Mouse (Mus musculus): ENCODE data around the gene Uck2. TPM values are rescaled to one million over a fixed set of nuclear protein-coding genes. Genes with fewer than 3 reads are reported as not detected.

Uck2 gene
- polyA plus RNA-seq, 2 experiments: 45.7 to 69.3 TPM

DNA sequence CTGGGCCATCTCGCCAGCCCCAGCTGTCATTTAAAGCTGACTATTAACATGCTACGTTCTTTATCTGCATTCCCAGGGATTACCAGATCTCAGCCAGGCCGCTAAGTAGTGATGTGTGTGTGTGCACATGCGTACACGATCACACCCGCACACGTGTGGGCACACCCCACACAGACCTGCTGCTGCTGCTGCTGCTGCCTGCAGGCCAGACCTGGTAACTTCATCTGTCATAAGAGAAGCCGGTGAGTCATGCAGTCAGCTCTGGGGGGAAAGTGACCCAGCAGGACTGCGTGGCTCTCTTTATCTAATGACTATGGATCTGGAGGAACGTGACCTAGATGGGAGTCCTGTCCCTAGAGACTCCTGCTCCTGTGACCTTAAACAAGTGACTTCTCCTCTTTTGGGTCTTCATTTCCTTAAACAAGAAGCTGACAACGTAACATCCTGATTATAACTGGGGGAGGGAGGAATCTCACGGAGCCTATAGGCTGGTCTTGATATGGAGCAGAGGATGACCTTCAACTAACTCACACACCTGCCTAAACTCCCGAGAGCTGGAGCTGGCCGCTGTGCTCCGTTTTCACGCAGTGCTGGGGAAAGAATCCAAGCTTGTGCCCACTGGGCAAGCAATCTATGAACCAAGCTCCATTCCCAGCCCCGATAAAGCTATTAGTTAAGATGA, 54.0 kb downstream of the Uck2 start:
- peaks cover 59% of the 10 kb centered on the region for H3K36me3 ChIP-seq (ENCODE audit: control insufficient read depth, insufficient read depth, low read length)
- WGBS: 88% methylated on average over 17 of the region's 17 CpGs
- no peaks in the 10 kb centered on the region for H3K9me3 ChIP-seq (ENCODE audit: control insufficient read depth, low read length)
- H3K27ac ChIP-seq (replicated peaks; ENCODE audit: low read depth, low read length): no peak overlapping the region
- no peaks in the 10 kb centered on the region for H3K27me3 ChIP-seq (ENCODE audit: control insufficient read depth, insufficient read depth, low read length)
- DNase-seq (ENCODE audit: low spot score): no peak
- no peak overlapping the region for H3K4me3 ChIP-seq (replicated peaks; ENCODE audit: low read length)
- ATAC-seq (ENCODE audit: low FRiP score, low read depth): peak; percentile 58
- no peaks in the 10 kb centered on the region for H3K4me1 ChIP-seq (ENCODE audit: control insufficient read depth, insufficient read depth, low read length)
- TF ChIP-seq POLR2A (IDR thresholded peaks at IDR 0.05; ENCODE audit: borderline replicate concordance, extremely low read depth, insufficient read depth, insufficient read length): no peak
- H3K4me2 ChIP-seq (replicated peaks; ENCODE audit: low read depth, low read length, severe bottlenecking): no peak overlapping the region
- no peak overlapping the region for H3K9ac ChIP-seq (ENCODE audit: low read depth, low read length, severe bottlenecking)

DNA sequence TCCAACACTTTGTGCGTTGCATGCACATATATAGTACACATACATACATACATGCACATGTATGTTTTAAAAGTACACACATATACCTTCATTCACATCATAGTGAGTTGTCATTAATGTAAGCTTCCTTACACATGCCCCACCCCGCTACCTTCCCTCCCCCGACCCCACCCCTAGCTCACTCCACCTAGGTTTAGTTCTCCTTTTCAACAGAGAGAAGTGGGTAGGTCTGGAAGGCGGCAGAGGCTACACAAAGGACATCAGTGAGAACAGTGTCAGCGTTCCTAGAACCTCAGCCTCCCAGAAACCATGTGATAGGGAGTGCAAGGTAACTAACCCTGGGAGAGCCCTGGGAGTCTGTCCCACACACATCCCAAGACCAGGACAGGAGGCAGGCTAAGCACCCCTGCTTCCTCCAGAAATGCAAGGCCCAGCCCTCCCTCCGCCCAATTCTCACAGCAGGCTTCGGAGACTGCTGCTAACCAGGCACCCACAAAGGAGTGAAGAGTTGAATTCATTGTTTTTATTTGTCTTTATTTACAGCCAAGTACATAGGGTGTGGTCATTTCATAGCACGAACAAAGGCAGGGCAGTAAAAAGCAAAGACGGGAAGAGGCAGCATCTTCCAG, 62.6 kb downstream of the Uck2 start:
- H3K4me2 ChIP-seq (replicated peaks; ENCODE audit: low read depth, low read length, severe bottlenecking): no peak overlapping the region
- 88% methylated on average over 9 of the region's 9 CpGs for WGBS
- no peak for TF ChIP-seq POLR2A (IDR thresholded peaks at IDR 0.05; ENCODE audit: borderline replicate concordance, extremely low read depth, insufficient read depth, insufficient read length)

DNA sequence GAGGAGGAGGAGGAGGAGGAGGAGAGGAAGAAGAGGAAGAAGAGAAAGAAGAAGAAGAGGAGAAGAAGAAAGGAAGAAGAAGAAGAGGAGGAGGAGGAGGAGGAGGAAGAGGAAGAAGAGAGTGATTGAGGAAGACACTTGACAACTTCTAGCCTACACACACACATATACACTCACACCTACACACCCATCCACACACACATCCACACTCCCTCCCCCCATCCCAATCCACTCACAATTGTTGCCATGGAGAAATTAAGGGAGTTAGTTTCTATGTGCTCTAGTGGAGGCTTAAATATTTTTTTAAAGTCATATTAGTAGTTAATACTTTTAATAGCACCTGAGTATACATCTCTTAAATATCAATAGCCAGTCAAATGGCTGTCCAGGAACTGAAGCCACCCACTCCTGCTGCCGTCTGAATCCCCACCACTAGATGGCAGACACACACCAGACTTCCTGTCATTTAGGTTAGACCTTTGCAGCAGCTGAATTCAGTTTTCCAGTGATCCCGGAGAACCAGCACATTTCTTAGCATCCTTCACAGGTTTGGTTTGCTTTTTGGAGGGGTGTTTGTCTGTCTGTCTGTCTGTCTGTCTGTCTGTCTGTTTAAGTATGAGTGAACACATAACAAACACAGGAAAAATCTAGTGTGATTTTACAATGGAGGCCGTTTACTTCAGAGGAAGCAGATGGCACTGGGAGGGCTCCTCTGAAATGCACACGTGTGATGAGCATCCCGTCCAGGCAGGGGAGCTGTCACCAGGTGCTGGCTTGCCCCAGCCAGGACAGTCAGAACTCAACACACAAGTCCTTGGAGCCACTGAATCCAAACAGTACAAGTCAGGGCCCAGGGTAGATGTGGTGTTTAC, 64.6 kb downstream of the Uck2 start:
- no peak for TF ChIP-seq POLR2A (IDR thresholded peaks at IDR 0.05; ENCODE audit: borderline replicate concordance, extremely low read depth, insufficient read depth, insufficient read length)
- no peak overlapping the region for H3K4me3 ChIP-seq (replicated peaks; ENCODE audit: low read length)
- DNase-seq (ENCODE audit: low spot score) (peak; percentile 83), ATAC-seq (ENCODE audit: low FRiP score, low read depth) (peak; percentile 78)
- H3K4me1 ChIP-seq (ENCODE audit: control insufficient read depth, insufficient read depth, low read length): no peaks in the 10 kb centered on the region
- WGBS: 1% methylated on average over 5 of the region's 5 CpGs
- H3K9ac ChIP-seq (ENCODE audit: low read depth, low read length, severe bottlenecking): no peak overlapping the region
- H3K27me3 ChIP-seq (ENCODE audit: control insufficient read depth, insufficient read depth, low read length): no peaks in the 10 kb centered on the region
- H3K4me2 ChIP-seq (replicated peaks; ENCODE audit: low read depth, low read length, severe bottlenecking): no peak overlapping the region
- H3K36me3 ChIP-seq (ENCODE audit: control insufficient read depth, insufficient read depth, low read length): peaks cover 18% of the 10 kb centered on the region
- H3K9me3 ChIP-seq (ENCODE audit: control insufficient read depth, low read length): no peaks in the 10 kb centered on the region
- H3K27ac ChIP-seq (replicated peaks; ENCODE audit: low read depth, low read length): no peak overlapping the region

More for the DNA sequence above, 62.6 kb downstream of the Uck2 start:
- H3K9me3 ChIP-seq (ENCODE audit: control insufficient read depth, low read length): no peaks in the 10 kb centered on the region
- H3K27me3 ChIP-seq (ENCODE audit: control insufficient read depth, insufficient read depth, low read length): no peaks in the 10 kb centered on the region
- peaks cover 36% of the 10 kb centered on the region for H3K36me3 ChIP-seq (ENCODE audit: control insufficient read depth, insufficient read depth, low read length)
- no peak overlapping the region for H3K4me3 ChIP-seq (replicated peaks; ENCODE audit: low read length)
- H3K9ac ChIP-seq (ENCODE audit: low read depth, low read length, severe bottlenecking): no peak overlapping the region
- H3K27ac ChIP-seq (replicated peaks; ENCODE audit: low read depth, low read length): no peak overlapping the region
- ATAC-seq (ENCODE audit: low FRiP score, low read depth) (no peak), DNase-seq (ENCODE audit: low spot score) (no peak)
- H3K4me1 ChIP-seq (ENCODE audit: control insufficient read depth, insufficient read depth, low read length): no peaks in the 10 kb centered on the region

DNA sequence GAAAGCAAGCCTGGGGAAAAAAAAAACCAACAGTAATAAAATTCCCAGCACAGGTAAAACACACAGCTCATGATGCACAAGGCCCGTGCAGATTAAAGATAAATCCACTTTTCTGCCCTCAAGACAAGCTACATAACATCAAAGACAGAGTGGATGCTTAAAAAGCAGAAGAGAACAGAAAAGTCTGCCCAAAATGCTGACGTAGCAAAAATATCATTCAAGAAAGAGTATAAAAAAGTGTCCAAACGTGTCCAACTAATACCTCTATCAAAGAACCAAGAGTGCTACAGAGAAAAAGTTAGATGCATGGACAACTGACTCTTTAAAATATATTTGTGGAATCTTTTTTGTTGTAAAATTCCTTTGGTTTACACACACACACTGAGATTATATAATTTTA, 69.7 kb downstream of the Uck2 start:
- DNase-seq (ENCODE audit: low spot score): no peak
- no peak overlapping the region for H3K27ac ChIP-seq (replicated peaks; ENCODE audit: low read depth, low read length)
- no peaks in the 10 kb centered on the region for H3K4me1 ChIP-seq (ENCODE audit: control insufficient read depth, insufficient read depth, low read length)
- no peak overlapping the region for H3K4me2 ChIP-seq (replicated peaks; ENCODE audit: low read depth, low read length, severe bottlenecking)
- WGBS: 68% methylated on average over 3 of the region's 3 CpGs
- no peaks in the 10 kb centered on the region for H3K27me3 ChIP-seq (ENCODE audit: control insufficient read depth, insufficient read depth, low read length)
- H3K4me3 ChIP-seq (replicated peaks; ENCODE audit: low read length): no peak overlapping the region
- no peaks in the 10 kb centered on the region for H3K36me3 ChIP-seq (ENCODE audit: control insufficient read depth, insufficient read depth, low read length)
- H3K9me3 ChIP-seq (ENCODE audit: control insufficient read depth, low read length): no peaks in the 10 kb centered on the region
- no peak overlapping the region for H3K9ac ChIP-seq (ENCODE audit: low read depth, low read length, severe bottlenecking)
- no peak for ATAC-seq (ENCODE audit: low FRiP score, low read depth)
- no peak for TF ChIP-seq POLR2A (IDR thresholded peaks at IDR 0.05; ENCODE audit: borderline replicate concordance, extremely low read depth, insufficient read depth, insufficient read length)

DNA sequence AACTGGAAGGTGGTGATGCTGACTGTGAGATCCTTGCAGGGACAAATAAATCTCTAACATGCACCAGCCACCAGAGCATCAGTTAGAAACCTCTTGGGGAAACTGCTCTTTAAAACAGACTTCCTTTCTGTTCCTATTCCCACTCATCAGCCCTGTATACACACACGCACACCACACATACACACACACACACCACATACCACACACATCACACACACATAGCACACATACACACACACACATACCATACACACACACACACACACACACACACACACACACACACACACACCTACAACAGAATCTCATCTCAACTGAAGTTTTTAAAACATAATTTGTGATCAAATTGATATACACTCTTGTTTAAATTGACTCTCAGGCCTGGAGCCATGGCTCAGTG, 72.4 kb downstream of the Uck2 start:
- H3K4me3 ChIP-seq (replicated peaks; ENCODE audit: low read length): no peak overlapping the region
- no peaks in the 10 kb centered on the region for H3K36me3 ChIP-seq (ENCODE audit: control insufficient read depth, insufficient read depth, low read length)
- H3K9me3 ChIP-seq (ENCODE audit: control insufficient read depth, low read length): no peaks in the 10 kb centered on the region
- DNase-seq (ENCODE audit: low spot score) (no peak), ATAC-seq (ENCODE audit: low FRiP score, low read depth) (no peak)
- H3K9ac ChIP-seq (ENCODE audit: low read depth, low read length, severe bottlenecking): no peak overlapping the region
- no peaks in the 10 kb centered on the region for H3K27me3 ChIP-seq (ENCODE audit: control insufficient read depth, insufficient read depth, low read length)
- no peak overlapping the region for H3K27ac ChIP-seq (replicated peaks; ENCODE audit: low read depth, low read length)
- TF ChIP-seq POLR2A (IDR thresholded peaks at IDR 0.05; ENCODE audit: borderline replicate concordance, extremely low read depth, insufficient read depth, insufficient read length): no peak
- H3K4me1 ChIP-seq (ENCODE audit: control insufficient read depth, insufficient read depth, low read length): no peaks in the 10 kb centered on the region
- no peak overlapping the region for H3K4me2 ChIP-seq (replicated peaks; ENCODE audit: low read depth, low read length, severe bottlenecking)
- WGBS: 86% methylated on average over 1 of the region's 1 CpGs
